Mouse (Mus musculus): ENCODE measurements around the gene Rtl6.

Rtl6 gene

GRCm38 (mm10) chr15:84537117-84537516, 20.5 kb downstream of the Rtl6 start:
- peak; percentile 4 to 14 for DNase-seq (ENCODE audit: low read depth in 1 of 2, low spot score in 2 of 2)

DNA sequence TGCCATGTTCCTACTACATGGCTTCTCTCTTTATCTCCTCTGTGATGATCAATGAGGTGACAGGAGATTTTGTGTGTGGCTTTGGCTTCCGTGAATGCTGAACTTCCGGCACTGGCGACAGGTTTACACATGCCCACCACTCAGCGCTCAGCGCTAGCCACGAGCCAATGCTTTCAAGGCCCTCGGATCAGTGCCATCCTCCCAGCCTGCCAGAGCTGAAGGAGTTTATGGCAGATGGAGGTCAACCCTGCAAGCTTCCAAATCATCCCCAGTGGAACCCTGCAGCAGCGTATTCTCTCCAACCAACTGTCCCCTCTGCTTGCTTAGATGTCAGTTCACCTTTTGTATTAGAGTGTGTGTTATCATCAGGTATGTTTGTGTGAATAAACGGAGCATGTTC, 21.0 kb downstream of the Rtl6 start:
- no peak for DNase-seq (ENCODE audit: low read depth in 1 of 2, low spot score in 2 of 2)

- peak in 1 of 2 experiments; percentile 19 for DNase-seq (ENCODE audit: low read depth in 1 of 2, low spot score in 2 of 2)
Measured at GRCm38 (mm10) chr15:84535953-84536352, 21.7 kb downstream of the Rtl6 start.

DNA sequence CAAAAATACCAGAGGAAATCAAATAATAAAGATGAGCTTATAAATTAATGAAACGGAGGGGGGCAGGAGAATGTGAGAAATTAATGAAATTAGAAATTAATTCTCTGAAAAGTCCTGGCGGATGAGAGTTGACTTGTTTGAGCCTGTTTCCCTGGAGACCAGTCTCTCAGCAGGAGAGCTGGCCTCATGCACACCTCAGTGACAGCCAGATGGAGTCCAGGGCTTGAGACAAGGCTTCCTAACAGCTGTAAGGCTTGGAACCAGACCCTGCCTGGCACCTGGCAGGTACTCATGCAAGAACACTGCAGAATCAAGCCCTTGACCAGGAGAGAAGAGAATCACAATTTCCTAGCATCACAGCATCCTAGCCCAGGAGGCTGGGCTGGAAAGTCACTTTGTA, 25.4 kb downstream of the Rtl6 start:
- DNase-seq (ENCODE audit: low read depth in 1 of 2, low spot score in 2 of 2), result no peak

- DNase-seq (ENCODE audit: low read depth in 1 of 2, low spot score in 2 of 2), result no peak
Measured at GRCm38 (mm10) chr15:84531535-84531934, 26.1 kb downstream of the Rtl6 start.

DNA sequence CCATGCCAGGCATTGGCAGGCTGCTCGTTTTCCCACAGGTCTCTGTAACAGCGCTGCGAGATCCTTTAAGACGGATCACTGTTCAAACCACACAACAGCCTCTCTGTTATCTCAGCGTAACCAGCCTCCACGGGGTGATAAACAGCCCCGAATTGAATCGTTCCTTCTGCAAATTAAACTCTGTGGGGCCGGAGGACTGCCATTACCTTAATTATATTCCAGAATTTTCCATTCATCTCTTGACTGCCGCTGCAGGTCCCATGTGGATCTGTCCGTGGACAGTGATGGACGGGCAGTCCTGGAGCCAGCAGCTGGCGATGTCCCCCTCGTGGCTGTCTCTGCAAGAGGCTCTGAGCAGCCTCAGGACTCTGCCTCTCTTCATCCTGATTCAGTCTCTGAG, 30.7 kb downstream of the Rtl6 start:
- no peak for DNase-seq (ENCODE audit: low read depth in 1 of 2, low spot score in 2 of 2)

DNA sequence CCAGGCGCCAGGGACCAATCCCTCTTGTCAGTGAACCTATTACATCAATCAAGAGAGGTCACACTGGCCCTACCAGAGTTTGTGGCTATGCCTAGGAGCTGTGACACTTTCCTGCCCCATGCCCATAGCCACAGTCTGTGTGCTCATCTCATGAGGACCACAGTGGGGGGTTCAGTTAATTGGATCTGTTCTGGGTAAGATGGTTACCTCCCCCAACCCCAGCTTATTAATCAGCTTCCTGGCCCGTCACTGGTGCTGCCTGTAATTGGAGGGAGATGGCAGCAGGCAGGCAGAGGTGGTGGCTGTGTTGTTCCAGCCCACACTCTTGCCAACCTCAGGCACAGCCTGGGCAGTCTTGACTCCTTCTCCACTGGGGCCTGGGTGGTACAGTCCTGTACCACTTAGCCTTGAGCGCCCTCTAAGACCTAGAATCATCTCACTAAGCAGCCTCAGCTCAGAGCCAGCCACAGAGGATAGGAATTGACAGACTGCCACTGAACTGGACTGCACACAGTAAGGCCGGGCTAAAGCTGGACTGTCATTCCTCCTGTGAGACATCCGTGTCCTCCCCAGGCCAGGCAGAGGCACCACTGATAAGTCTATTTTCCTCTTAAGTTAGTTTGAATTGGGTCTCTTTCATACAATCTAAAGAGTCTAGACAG, 32.3 kb downstream of the Rtl6 start:
- DNase-seq (ENCODE audit: low read depth in 1 of 2, low spot score in 2 of 2), result no peak

DNA sequence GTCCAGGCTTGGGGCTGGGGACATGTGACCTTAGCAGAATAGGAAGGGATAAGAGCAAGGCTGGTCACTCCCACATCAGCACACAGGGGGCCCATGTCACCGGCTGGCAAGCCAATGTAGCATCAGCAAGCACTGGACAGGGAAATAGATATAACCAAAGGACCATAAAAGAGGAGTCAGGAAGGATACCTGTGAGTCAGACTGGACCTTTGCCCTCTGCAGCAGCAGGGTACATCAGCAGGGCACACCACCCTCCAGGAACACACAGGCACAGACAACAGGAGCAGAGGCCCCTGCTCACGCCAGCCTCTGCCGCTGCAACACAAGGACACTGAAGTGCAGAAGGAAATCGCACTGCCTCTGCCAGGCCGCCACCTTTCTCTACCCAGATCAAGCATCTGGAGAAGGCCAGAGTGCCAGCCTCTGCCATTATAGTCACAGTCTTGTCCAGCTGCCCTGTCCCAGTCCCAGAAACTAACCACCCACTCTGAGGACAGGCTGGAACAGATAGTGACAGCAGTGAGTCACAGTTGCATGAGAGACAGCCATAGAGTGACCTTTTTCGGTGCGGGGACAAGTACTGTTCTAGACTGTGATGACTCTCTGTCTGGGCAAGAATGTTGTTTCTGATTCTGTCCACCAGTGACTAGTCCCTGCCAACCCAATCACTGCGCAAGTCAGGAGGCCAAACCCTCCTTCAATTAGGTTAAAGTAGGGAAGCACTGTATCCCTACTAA, 34.5 kb downstream of the Rtl6 start:
- DNase-seq (ENCODE audit: low read depth in 1 of 2, low spot score in 2 of 2), result no peak

- no peak for DNase-seq (ENCODE audit: low read depth in 1 of 2, low spot score in 2 of 2)
Measured at GRCm38 (mm10) chr15:84521486-84521885, 36.1 kb downstream of the Rtl6 start.

GRCm38 (mm10) chr15:84518540-84518939, 39.1 kb downstream of the Rtl6 start:
- no peak for DNase-seq (ENCODE audit: low read depth in 1 of 2, low spot score in 2 of 2)

- DNase-seq (ENCODE audit: low read depth in 1 of 2, low spot score in 2 of 2), result no peak
Measured at GRCm38 (mm10) chr15:84512626-84513296, 44.9 kb downstream of the Rtl6 start.

GRCm38 (mm10) chr15:84509981-84510380, 47.6 kb downstream of the Rtl6 start:
- no peak for DNase-seq (ENCODE audit: low read depth in 1 of 2, low spot score in 2 of 2)

DNA sequence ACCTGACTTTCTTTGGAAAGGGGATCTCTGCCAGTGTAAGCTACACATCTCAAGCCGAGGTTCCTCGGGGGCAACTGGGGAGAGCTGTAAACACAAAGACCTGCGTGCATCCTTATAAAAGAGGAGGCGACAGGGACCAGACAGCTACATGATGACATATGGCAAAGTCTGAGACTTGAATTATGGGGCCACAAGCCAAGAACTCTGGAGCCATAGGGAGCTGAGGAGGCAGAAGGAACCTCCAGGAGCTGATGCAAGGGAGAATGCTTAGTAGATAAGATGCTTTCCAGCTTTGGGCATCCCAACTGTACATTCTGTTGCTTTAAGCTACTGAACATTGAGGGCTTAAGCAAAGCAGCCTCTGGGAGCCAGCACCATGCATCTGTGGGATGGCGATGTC, 48.5 kb downstream of the Rtl6 start:
- no peak for DNase-seq (ENCODE audit: low read depth in 1 of 2, low spot score in 2 of 2)

GRCm38 (mm10) chr15:84506026-84506425, 51.6 kb downstream of the Rtl6 start:
- DNase-seq (ENCODE audit: low read depth in 1 of 2, low spot score in 2 of 2), result no peak

GRCm38 (mm10) chr15:84504895-84505294, 52.7 kb downstream of the Rtl6 start:
- no peak for DNase-seq (ENCODE audit: low read depth in 1 of 2, low spot score in 2 of 2)
